Mouse (Mus musculus) CD8-positive naive resting alpha-beta T cell, adult 2 months (primary cell): ENCODE data around the gene Nhlh2.

Experiments
- DNase-seq, 2 experiments: peaks; one replicate each; pipeline ENCODE4 v3.0.0; 2022; ENCODE audit warnings: low read depth in 2 of 2, low spot score in 2 of 2

Nhlh2 gene

GRCm38 (mm10) chr3:102009926-102010381 lies at the start of gene Nhlh2:
Nhlh2 (plus strand) TSS chr3:102010076.
- DNase-seq = no peak

DNA sequence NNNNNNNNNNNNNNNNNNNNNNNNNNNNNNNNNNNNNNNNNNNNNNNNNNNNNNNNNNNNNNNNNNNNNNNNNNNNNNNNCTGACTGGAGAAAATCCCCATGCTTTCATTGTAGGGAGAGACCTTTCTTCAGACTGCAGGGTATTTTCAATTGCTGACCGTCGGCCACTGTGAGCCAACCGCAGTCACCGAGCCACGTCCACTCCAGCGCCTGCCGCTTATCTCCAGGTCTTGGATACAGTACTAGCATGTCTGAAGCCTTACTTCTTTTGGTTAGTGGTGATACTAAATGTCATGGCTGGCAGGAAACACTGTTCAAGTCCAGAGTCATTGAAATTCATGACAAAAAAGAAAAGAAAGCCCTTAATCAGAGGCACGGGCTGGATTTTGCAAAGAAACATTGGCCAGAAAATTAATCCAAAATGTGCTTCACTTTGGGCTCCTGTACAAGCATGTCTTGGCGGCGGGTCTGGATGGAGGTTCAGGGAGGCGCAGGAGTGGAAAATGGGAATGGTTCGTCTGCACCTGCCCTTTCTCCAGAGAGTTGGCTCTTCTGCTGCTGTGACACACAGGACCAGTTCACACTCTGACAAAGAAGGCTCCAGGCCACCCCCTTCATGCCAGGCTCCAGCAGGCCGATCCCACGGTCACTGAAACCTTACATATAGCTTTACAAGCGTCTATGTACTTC lies 48.6 kb upstream of the Nhlh2 start:
- DNase-seq = no peak

DNA sequence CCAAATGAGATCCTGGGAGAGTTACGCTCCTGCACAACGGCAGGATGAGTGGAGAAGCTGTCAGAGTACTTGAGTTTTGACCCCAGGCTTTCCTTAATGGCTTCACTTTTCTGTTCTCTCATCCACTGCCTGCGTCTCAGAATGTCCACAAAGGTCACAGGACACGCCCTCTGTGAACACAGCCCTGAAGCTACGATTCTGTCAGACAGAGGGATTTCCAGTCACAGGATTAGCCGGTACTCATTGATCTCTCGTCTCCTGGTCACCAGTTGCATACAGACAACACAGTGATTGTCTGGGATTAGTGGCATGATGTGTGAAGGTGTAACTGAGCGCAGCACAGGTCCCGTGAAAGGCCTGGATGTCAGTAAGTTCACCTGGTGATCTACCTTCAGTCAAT lies 46.4 kb upstream of the Nhlh2 start:
- DNase-seq = no peak

DNA sequence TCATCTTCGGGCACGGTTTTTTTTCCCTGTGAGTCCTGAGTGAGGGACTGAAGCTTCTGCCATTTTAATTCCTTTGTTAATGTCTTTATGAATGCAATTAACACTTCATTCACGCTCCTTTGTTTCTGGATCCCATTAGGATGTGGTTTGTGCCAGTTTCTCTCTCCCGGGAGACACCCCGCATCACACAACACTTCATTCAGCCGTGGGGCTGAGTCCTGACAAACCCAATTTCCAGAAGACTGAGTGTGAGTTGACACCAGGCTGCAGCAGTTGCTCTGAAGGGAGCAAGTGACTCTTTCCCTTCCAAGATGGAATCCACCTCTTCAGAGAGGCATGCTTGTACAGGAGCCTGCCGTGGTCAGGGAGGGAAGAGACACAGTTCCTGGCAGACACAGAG lies 45.5 kb upstream of the Nhlh2 start:
- DNase-seq = no peak

GRCm38 (mm10) chr3:101966825-101967558 lies 42.9 kb upstream of the Nhlh2 start:
- DNase-seq = no peak

DNA sequence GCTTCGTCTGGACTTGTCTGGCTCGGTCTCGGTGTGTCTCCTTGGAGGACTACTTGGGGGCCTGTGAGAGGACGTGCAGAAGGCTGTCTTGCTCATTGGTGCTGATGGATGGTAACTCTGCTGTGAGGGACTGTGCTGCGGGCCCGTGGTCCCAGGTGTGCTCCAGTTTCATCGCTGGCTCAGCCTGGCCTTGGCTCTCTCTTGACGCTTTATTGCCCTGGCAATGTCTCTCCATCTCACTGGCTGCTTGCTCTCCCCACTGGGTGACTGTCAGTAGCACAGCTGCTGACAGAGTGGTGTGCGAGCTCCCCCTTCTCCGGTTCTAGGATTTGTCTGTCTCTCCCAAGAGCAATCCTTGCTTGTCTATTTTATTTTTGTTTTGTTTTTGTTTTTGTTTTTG lies 34.5 kb upstream of the Nhlh2 start:
- DNase-seq = no peak

- DNase-seq = no peak
Observed at GRCm38 (mm10) chr3:101978299-101978994, 31.4 kb upstream of the Nhlh2 start.

DNA sequence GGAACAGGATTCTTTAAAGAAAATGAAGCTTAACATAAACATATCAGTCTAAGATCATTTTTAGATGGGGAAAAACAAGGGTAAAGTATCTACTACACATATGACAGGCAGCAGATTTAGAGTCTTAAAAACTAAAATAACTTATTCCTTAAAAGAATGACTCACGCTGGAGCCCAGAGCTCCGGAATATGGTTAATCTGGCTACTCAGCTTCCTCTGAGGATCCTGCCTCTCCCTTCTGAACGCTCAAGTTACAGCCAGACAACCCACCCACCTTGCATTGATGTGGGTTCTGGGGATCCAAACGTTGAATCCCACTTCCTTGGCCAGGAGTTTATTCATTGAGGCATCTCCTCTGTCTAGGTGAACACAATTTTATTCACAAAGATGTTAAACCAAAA lies 26.0 kb upstream of the Nhlh2 start:
- DNase-seq = no peak

DNA sequence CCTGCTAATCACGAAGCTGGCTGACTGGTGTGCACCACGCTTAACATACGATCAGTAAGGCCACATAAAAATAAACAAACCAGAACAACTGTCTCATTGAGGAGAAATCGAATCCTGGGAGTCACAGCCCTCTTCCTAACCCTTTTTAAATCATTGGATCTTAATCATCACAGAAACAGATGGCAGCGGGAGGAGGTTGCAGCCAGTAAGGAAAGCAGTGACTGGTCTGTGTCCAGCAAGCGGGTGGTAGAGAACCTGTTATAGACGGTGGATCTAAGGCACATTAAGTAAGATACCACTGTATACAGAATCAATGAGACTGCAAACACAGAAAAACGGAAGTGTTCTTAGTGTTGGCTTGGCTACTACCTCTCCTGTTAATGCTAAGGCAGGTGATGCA lies 24.2 kb upstream of the Nhlh2 start:
- DNase-seq = no peak

DNA sequence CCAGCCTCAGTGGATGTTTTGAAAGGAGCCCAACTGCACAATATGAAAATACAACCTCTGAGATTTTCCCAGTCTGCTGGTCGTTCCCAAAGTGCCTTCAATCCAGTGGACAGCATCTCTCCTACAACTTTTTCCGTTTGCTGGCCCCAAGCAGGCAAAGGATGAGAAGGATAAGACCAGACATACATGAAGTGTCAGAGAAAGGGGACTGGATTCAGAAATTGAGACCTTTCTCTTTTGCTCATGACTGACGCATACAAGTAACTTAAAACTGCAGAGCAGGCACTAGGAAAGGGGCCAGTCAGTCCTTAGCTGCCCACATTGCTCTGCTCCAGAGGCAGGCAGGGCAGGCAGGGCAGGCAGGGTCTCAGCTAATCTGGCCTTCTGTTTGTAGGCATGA lies 19.7 kb upstream of the Nhlh2 start:
- DNase-seq = no peak

GRCm38 (mm10) chr3:101990995-101991516 lies 18.8 kb upstream of the Nhlh2 start:
- no peak for DNase-seq

- DNase-seq = no peak
Observed at GRCm38 (mm10) chr3:101997851-101998250, 12.0 kb upstream of the Nhlh2 start.

DNA sequence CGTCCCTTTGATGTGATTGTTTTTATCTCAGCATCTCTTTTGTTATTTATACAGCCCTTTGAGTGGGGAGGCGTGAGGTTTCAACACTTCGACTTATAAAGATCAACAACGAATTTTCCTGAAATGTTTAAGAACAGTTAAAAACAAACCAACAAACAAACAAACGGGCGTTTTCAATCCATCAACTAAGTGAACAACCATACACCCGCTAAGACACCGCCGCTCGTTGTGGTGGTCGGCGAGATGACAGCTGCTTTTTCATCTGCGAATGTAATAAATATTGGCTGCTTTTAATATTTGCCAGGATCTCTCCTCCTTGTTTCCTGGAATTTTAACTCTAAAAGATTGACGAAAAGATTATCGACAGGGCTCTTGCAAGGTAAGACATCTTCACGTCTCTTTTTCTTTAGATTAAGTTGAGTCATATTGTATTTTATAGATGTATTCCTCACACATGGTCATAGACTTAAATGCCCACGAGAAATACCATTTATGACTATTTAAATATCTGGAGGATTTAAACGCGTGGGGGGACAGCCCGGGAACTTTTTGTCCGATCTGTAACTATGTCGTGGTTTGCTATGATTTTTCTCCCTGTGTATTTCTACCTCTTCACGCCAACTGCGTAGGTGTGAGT lies 923 bp downstream of the Nhlh2 start:
- DNase-seq = no peak

DNA sequence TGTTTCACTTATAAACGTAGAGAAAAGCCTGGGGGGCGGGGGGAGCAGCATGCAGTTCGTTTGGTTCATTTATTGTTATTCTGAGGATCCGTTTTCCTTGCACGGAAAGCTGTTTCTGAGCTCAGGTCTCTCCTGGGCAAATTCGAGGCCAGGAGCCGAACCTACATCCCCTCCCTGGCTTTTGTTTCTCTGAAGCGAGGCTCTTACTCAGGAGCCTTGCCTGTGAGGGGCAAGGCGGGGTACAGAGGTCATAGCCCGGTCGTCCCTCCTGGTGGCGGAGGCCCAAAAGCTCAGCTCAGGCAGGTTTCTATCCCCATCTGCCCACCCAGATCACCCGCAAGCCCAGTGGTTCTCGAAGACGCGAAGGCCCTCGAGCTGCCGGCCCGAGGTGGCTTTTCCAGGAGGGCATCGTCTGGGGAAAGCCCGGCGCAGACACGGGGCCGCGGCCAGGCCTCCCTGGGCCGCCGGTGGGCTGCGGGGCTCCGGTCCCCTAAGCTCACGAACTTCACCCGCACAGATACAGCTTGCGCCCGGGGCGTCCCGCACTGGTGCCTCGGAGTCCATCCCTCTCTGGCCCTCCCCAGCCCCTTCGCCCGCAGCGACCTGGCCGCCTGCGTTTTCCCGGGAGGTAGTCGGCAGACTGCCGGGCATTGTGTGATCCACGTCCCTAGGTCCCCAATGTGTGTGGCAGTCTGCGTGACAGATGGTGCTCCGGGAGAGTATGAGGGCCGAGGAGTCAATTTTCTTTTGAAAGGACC lies 1.6 kb downstream of the Nhlh2 start:
- no peak for DNase-seq

DNA sequence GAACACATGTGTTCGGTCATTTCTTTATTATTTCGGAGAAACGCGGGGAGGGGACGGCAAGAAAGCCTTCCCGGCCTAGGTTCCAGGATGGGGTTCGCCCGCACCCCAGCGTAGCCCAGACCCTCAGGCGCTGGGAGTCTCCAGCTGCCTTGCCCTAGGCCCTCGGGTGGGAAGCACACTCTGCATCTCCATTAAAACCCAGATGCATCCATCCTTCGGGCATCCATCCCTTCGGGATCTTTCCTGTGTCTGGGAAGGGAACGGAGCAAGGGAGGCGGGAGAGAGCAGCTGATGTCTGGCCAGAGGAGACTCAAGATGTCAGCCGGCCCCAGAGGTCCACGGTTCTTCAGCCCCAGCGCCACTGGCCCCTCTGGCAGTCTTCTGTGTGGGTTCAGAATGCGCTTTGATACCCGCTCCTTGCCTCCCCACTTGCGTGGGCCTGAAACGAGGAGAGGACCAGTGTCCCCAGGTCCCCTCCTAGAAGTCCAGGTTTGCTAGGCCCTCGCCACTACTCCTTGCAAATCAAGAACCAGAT lies 2.3 kb downstream of the Nhlh2 start:
- DNase-seq = no peak

DNA sequence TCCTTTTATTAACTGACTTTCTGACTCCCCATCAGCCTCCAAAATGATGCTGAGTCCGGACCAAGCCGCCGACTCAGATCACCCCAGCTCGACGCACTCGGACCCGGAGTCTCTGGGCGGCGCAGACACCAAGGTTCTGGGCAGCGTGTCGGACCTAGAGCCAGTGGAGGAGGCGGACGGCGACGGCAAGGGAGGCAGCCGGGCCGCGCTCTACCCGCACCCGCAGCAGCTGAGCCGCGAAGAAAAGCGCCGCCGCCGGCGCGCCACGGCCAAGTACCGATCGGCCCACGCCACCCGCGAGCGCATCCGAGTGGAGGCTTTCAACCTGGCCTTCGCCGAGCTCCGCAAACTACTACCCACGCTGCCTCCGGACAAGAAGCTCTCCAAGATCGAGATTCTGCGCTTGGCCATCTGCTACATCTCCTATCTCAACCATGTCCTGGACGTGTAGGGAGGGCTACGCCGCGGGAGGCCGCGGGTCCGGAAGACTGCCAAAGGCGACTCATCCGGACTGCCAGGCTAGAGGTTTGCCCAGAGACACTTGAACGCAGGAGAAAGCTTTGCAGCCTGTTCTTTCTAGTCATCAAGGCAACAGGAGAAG lies 2.8 kb downstream of the Nhlh2 start:
- DNase-seq = no peak

- DNase-seq = no peak
Observed at GRCm38 (mm10) chr3:102020604-102021003, 10.7 kb downstream of the Nhlh2 start.

GRCm38 (mm10) chr3:102022721-102023120 lies 12.8 kb downstream of the Nhlh2 start:
- no peak for DNase-seq

DNA sequence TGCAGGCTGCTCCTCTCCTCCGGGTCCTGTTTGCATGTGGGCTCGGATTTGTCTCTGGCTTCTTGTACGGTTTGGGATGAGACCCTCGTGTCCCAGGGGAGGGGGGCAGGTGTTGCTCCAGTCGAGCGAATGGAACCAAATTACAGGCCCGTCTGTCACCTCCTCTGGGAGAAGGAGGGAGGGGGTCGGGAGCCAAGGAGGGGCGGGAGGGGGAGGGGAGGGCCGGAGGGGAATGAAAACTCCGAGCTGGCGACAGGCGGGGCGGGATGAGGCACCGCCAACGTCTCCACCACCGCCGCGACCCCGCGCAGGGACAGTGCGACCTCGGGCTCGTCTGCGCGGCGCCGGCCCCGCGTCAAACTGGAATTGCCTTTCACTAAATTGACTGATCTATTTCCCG lies 13.5 kb downstream of the Nhlh2 start:
- no peak for DNase-seq

- no peak for DNase-seq
Observed at GRCm38 (mm10) chr3:102023829-102024228, 14.0 kb downstream of the Nhlh2 start.
